Mouse (Mus musculus) adrenal gland, adult 18-20 months (tissue): ENCODE data around the gene Zbtb11. TPM values are rescaled to one million over a fixed set of nuclear protein-coding genes. Genes with fewer than 3 reads are reported as not detected.

Experiments used
- DNase-seq, 2 experiments: peaks; one replicate each; pipeline ENCODE4 v3.0.0; 2021 to 2022; ENCODE audit warnings: low spot score in 2 of 2
- total RNA-seq, 2 experiments: library from RNA; stranded (reverse); gene quantifications; 1 replicate in 1 of 2; 2 replicates in 1 of 2; pipeline ENCODE4 v1.2.3; 2021

The Zbtb11 gene
- total RNA-seq, 2 experiments from 2014 or later: 20.9 to 25.2 TPM

DNA sequence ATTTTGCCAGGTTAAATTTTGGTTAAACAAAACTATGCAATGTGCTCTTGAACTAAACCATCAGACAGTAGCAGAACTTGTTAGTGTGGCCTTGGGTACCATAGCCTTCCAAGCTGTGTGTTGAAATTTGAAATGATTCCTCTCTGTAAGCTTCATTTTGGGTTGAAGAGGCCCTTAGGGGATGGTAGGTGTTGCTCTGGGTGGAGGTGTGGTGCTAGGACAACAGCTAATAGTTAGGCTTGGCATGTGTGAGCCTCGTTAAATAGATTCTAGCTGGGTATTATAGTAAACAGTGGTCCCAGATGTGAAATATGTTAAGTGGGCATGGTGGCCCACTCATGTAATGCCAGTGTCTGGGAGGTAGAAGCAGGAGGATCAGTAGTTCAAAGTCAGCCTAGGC, 6.5 kb upstream of the Zbtb11 start:
- no peak for DNase-seq

DNA sequence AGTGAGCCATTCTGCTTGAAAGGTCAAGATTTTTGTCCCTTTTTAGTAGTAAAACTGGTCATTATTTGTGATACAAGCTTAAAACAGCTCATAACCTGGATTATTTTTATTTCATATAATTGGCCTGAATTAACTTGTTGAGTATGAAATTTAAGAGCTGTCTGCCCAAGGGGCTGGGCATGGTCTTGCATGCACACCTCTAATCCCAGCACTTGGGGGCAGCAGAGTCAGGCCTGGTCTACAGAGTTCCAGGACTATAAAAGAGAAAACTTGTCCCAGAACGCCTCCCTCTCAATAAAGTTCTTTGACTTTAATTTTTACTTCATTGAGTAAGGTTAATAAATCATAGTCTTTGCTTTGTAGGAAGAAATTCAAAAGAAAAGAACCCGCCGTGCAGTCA, 4.5 kb upstream of the Zbtb11 start:
- no peak for DNase-seq

DNA sequence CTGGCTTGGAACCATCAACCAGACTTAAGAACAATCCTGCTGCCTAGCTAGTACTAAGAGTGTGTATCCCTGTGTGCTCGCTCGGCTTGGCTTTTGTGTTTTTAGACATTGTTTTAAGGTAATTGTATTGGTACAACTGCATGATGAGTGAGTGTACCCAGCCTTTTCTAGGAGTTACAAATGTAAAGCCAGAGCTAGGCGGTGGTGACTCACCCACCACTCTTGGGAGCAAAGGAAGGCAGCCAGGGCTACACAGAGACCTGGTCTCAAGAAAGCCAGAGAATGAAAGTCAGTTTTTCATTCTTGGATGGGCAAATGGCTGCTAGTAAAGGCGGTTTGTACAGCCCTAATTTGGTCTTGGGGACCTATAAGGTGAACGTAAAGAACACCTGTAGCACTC, 3.3 kb upstream of the Zbtb11 start:
- DNase-seq: no peak

DNA sequence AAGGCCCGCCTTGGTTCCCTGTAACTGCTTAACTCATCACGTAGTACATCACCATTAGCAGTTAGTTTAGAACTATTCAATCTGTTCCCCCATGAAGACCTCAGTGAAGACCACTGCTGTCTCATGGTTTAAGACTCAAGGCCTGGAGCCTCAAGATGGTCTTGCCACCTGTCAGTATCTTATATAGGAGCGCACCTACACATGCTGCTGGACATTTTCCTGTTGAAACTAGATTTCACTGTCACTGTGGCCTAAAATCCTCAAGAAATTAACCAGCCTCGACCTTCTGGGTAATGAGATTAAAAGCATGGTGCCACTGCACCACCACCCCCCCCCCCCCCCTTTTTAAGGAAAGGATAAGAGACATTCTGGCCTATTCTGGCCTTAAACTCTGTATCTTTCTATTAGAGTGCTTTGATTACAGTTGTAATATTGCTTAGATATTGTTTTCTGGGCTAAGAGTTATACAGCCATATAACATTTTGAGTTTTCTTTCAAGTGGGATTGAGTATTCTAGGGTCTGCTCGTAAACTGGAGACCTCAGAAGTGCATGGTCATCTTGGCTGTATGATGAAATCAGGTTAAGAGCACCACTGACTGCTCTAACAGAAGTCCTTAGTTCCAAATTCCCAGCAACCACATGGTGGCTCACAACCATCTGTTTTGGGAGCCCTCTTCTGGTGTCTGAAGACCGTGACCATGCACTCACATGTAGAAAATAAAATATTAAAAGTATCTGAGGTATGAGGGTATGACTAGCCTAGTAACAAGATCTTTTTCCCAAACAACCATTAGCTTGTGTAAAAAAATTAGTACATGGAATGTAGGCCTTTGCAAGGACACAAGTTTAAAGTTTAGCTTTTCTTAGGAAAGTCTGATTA, 1.7 kb upstream of the Zbtb11 start:
- DNase-seq: no peak

DNA sequence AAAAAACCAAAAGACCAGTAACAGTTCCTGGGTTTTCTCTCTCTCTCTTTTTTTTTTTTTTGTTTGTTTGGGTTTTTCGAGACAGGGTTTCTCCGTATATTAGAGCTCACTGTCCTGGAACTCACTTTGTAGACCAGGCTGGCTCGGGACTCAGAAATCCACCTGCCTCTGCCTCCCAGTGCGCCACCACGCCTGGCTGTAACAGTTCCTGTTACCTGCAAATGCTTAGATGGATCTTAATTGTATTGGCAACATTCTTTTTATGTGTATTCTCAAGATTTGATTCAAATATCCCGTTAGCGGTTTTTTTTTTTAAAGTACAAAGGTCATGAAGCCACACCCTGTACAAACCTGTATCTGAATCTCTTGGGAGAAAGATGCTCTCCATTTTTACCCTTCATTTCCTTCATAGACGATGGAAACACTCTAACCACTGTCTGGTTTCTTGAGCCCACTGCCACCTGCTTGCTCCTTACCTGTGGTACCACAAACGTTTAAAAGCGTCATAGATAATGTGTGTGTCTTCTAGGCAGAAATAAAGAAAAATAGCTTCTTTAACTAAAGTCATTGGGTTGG, 969 bp upstream of the Zbtb11 start:
- no peak for DNase-seq

DNA sequence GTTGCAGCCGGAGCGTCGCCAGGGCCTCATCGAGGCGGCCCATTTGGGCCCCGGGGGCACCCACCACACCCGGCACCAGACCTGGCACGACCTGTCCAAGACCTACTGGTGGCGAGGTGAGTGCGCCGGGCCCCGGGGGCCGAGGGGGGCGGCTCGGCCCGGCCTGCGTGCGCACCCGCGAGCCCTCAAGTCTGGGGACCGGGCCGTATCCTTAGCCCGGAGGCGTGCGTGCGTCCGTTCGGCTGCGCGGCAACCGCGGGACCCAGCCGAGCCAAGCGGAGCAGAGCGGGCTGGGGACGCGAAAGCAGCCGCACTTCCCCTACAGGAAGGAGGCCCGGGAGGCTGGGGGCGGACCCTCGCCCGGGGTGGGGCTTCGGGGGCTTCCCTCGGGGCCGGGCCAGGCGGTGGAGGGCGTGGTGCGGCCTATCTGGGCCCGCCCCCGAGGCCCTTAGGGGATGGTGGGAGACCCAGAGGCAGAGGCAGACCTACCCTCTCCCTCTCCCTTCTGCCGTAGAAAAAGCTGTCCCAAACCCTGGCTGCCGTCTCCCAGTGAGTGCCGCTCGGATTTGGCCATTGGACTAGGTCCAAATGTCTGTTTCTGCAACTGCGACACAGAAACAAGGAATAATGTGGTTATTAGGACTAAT, 696 bp downstream of the Zbtb11 start:
- peak; percentile 86 to 87 for DNase-seq

DNA sequence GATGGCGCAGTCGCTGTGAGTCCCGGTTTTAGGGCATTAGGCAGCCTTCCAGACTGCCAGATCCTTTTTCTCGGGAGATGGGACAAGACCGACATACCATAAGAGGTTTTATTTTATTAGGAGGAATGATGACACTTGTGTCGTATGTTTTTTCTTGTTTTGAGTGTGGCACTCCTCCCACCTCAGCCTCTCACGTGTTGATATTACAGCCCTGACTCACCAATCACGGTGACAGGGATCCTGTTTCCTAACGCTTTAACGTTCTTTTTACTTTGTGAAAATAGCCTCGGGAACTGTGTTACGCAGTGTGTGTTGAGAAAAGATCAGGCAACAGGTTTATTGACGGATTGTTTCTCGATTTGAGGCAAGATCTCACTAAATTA, 1.2 kb downstream of the Zbtb11 start:
- DNase-seq: peak; percentile 28 to 36

DNA sequence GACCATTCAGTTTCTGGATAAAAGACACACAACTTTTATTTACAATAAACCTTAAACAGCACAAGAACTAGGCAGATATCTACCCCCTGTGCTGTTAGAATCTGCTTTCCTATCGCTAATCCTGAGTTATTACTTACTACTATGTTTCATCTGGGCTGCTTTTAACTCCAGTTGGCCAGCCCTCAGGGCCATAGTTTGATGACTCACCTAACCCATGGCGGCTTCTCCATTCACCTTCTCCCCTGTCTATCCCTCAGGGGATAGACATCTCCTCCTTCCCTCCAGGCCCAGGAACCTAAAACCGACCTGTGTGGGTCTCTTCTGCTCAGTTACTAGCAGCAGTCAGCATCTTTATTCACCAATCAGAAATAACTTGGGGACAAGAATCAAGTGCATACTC, 12.3 kb downstream of the Zbtb11 start:
- DNase-seq: no peak

DNA sequence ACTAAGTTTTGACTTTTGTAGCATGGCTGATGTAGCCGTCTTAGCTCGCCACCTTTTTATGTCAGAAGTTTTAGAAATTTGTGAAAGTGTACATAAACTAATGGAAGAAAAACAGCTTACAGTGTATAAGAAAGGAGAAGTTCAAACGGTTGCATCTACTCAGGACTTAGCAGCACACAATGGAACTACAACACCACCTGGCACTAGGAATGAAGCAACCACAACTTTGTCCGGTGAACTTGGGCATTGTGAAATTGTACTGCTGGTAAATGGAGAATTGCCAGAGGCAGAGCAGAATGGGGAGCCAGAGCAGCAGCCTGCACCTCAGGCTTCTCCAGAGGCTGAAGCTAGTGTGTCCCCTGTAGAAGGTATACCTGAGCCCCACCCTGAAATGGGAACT, 16.6 kb downstream of the Zbtb11 start:
- no peak for DNase-seq

DNA sequence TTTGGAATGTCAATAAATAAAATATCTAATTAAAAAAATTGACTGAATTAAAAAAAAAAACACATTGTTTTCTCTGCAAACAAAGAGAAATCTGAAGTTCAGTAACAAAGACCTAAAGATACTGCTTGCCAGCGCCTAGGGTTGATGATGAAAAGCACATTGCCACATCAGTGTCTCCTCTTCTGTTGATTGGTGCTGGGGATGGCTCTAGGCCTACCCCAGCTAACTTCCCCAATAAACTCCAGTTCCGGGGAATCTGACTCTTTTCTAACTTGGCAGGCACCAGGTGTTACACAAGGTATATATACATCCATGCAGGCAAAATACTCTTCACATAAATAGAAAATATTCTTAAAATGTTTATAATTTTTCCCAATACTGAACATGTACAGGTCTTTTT, 20.6 kb downstream of the Zbtb11 start:
- no peak for DNase-seq

DNA sequence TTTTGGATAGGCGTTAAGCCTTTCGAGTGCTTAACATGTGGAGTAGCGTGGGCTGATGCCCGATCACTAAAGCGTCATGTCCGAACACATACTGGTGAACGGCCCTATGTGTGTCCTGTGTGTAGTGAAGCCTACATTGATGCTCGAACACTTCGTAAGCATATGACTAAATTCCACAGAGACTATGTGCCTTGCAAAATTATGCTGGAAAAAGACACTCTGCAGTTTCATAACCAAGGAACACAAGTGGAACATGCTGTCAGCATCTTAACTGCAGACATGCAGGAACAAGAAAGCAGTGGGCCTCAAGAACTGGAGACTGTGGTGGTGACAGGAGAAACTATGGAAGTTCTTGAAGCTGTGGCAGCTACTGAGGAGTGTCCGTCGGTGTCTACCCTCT, 33.1 kb downstream of the Zbtb11 start:
- DNase-seq: no peak

DNA sequence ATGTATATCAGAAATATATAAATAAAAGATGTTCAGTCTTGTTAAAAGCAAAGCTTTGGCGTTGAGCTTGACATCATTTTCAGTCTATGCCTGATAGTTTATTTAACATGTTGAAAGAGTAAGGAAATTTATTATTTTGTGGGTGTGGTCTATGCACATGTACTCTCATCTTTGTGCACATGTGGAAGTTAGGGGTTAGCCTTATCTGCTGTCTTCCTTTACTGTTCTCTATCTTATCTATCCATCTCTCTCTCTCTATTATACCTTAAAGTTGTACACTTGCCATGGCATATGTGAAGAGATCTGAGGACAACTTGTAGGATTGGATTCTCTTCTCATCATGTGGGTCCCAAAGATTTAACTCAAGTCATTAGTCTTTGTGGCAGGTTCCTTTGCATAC, 35.2 kb downstream of the Zbtb11 start:
- DNase-seq: no peak

DNA sequence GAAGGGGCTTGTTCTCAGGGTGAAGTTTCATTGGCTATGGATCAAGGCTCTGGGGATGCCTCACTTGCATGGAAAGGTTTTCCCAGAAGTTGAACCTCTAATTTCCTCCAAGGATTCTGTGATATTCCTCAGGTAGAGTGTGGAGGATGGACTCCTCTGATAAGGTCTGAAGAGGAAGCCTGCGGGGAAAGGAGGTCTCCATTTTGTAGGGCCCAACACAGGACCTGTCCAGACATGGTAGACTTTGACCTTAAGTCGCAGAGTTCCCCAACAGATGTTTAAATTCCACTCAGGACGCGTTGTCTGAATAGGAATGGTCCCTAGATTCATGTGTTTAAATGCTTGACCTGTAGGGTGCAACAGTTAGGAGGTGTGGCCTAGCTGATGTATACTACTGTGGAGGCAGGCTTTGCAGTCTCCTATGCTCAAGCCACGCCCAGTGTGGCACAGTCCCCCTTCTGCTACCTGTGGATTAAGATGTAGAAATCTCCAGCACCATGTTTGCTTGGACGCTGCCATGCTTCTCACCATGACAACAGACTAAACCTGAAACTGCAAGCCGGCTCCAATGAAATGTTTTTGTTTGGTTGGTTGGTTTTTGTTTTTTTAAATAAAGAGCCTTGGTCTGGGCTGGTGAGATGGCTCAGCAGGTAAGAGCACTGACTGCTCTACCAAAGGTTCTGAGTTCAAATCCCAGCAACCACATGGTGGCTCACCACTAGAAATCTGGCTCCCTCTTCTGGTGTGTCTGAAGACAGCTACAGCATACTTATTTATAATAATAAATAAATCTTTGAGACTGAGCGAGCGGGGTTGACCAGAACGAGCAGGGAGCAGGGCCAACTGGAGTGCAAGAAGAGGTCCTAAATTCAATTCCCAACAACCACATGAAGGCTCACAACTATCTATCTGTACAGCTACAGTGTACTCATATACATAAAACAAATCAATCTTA, 39.4 kb downstream of the Zbtb11 start:
- DNase-seq: no peak

DNA sequence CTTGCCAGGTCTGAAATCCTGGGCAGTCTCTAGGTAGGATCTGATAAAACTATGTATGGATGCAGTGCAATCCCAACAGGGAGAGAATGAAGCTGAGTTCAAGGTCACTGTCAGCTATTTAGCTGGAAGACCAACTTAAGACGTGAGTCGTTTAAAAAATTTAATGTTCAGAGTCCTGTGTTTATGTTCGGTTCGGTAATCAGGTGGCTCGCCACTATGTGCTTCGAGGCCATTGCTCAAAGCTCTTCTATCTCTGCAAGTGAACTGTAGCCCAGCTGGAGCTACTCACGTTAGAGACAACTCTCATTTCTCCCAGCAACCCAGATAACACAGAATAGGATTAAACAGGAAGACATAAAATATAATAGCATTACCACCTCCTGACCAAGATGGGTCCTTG, 40.4 kb downstream of the Zbtb11 start:
- DNase-seq: no peak

DNA sequence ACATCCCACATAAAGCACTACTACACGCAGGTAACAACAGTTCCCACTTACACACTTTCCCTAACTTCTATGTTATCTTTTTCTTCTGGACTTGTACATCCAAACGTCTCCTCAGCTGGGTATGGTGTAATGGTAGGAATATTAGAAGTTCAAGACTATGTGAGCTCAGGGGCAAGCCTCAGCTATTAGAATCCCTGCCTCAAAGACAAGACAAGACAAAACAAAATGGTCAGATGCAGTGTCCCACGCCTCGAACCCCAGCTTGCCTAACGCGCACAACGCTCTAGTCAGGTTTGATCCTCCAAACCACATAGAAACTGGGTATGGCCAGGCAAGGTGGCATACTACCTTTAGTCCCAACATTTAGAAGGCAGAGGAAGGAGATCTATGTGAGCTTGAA, 46.0 kb downstream of the Zbtb11 start:
- DNase-seq: no peak

DNA sequence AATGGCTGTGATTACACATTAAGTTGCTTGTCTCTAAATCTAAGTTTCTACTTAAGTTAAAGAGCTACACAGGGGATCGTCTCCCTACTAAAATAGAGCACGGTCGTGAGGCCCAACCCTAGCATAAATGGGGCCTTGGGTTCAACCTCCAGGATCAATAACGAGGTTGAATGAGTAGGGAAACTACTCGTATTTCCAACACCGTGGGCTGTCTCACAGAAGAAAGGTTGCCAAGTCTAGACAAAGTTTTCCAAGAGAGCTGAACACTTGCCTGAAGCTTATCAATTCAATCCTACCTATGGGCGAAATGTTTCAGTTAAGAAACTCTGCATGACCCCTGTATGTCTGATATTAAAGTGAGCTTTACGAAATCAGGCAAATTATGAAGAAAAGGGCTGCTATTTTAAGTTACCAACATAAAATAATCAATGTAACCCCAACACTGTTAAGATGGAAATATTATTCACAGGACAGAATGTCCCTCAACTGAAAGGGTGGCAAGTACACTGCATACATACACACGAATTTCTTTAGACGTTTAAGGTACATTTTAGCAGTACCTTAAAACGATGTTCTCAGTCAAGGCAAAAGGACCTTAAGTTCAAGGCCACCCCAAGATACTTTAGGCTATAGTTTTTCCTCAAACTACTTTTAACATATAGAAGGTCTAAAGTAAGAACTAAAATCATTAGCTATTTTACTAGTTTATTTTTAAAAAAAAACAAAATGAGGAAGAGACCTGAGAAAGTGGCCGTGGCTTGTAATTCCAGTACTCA, 54.4 kb downstream of the Zbtb11 start:
- no peak for DNase-seq

DNA sequence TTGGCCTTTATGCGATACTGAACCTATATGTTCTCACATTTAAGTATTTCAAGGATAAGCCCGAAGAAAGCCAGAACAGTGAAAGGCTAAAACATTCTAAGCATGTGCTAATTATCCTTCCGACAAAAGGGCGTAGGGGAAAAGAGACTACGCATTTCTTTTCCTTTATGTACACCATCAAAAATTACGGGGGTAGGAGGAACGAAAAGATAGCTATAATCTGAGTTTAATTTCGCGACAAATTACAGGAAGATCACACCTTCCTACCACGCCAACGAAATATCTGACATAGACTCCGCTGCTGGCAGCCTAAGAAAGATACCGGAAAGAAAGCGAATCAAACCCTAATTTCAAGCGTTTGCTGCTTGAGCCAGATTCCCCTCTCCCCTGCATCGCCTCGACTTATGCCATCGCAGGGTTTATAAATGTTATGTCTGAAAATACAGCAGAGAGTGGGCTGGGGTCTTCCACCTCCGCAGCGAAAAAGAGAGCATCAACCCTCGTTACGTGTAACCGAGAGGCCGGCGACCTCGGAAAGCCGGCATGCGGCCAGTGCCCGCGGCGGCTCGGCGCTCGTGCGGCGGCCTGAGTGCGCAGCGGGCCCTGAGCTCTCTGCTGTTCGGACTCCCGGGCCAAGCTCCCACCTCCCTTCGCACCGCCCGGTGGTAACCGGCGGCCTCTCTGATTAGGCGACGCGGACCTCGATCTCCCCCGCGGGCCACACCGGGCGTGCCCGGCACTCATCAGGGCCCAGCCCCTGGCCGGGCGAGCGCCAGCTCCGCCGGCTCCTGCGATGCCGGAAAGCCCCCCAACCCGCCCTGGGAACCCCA, 55.3 kb downstream of the Zbtb11 start:
- no peak for DNase-seq

DNA sequence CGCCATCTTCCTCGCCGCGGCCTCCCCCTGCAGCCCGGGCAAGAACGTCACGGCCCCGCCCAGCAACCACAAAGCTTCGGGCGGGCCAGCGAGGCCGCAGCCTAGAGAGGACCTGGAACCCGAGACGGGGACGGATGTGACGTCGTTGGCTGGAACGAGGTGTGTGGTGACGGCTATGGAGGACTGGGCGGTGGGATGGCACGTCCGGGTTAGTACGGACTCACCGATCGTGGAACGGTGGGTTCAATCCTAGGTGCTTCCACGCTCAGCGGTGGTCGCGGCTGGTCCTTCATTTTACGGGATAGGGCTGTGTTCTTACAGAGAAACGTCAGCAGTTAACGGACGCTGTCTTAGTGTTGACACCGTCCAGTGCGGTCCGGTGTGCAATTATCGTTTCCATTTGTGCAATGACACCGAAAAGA, 56.0 kb downstream of the Zbtb11 start, which contains the start of gene Pcnp:
TSS of gene Pcnp (minus strand) at position 79 of the 422 bp plus-strand sequence.
- peak; percentile 93 to 97 for DNase-seq

DNA sequence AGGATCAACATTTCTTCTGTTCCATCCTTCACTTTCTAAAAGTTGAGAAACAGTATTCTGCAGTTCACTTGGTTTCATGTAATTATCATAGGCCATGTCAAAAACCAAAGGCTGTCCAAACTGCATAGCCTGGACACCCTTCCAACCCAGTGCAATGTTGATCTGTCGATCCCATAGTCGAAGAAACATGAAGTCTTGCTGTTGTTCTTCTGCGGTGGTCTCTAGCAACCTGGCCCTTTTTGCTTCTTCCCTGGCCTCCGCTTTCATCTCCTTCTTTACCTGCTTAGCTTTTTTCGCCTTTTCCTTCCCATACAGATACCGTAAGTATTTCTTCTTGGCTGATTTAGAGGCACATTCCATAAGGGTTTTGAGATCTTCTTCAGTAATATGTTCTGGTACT, 60.9 kb downstream of the Zbtb11 start:
- DNase-seq: no peak
